Mouse (Mus musculus): ENCODE data around the gene Ak5. TPM values are rescaled to one million over a fixed set of nuclear protein-coding genes. Genes with fewer than 3 reads are reported as not detected.

Gene Ak5
- polyA plus RNA-seq, 1 experiment from 2014 or later, result 0.09 TPM

- WGBS (ENCODE audit: insufficient replicate concordance), result 68% methylated on average over 4 of the region's 4 CpGs
- H3K9ac ChIP-seq (ENCODE audit: low read depth, low read length), result no peak overlapping the region
Measured at GRCm38 (mm10) chr3:152488964-152489363, 179.2 kb downstream of the Ak5 start.

GRCm38 (mm10) chr3:152484206-152484605, 184.0 kb downstream of the Ak5 start:
- H3K27me3 ChIP-seq (ENCODE audit: control insufficient read depth, insufficient read depth, low read depth, low read length), result no peaks in the 10 kb centered on the region
- H3K9ac ChIP-seq (ENCODE audit: low read depth, low read length), result no peak overlapping the region
- WGBS (ENCODE audit: insufficient replicate concordance), result 73% methylated on average over 6 of the region's 6 CpGs
- no peaks in the 10 kb centered on the region for H3K9me3 ChIP-seq (replicated peaks; ENCODE audit: control insufficient read depth, low read length)
- H3K27ac ChIP-seq (ENCODE audit: low read length), result no peak overlapping the region
- no peak overlapping the region for H3K4me2 ChIP-seq (ENCODE audit: low read depth, low read length)
- H3K4me3 ChIP-seq (ENCODE audit: low read depth, low read length), result no peak overlapping the region
- H3K36me3 ChIP-seq (ENCODE audit: control insufficient read depth, insufficient read depth), result no peaks in the 10 kb centered on the region
- peaks cover 2% of the 10 kb centered on the region for H3K4me1 ChIP-seq (ENCODE audit: control insufficient read depth, low read depth, low read length)
- ATAC-seq (ENCODE audit: low read depth), result no peak

More at GRCm38 (mm10) chr3:152488964-152489363, 179.2 kb downstream of the Ak5 start:
- Histone ChIP-seq H3K4me3 (ENCODE audit: low read depth, low read length) (no peak overlapping the region), H3K9me3 (replicated peaks; ENCODE audit: control insufficient read depth, low read length) (no peaks in the 10 kb centered on the region), H3K4me2 (ENCODE audit: low read depth, low read length) (no peak overlapping the region), H3K4me1 (ENCODE audit: control insufficient read depth, low read depth, low read length) (no peaks in the 10 kb centered on the region), H3K36me3 (ENCODE audit: control insufficient read depth, insufficient read depth) (no peaks in the 10 kb centered on the region), H3K27me3 (ENCODE audit: control insufficient read depth, insufficient read depth, low read depth, low read length) (no peaks in the 10 kb centered on the region), H3K27ac (ENCODE audit: low read length) (no peak overlapping the region)
- ATAC-seq (ENCODE audit: low read depth), result no peak

- 42% methylated on average over 7 of the region's 7 CpGs for WGBS (ENCODE audit: insufficient replicate concordance)
- Histone ChIP-seq H3K27ac (ENCODE audit: low read length) (no peak overlapping the region), H3K4me2 (ENCODE audit: low read depth, low read length) (no peak overlapping the region), H3K4me3 (ENCODE audit: low read depth, low read length) (no peak overlapping the region), H3K9ac (ENCODE audit: low read depth, low read length) (no peak overlapping the region), H3K4me1 (ENCODE audit: control insufficient read depth, low read depth, low read length) (peaks cover 4% of the 10 kb centered on the region), H3K27me3 (ENCODE audit: control insufficient read depth, insufficient read depth, low read depth, low read length) (no peaks in the 10 kb centered on the region), H3K9me3 (replicated peaks; ENCODE audit: control insufficient read depth, low read length) (no peaks in the 10 kb centered on the region), H3K36me3 (ENCODE audit: control insufficient read depth, insufficient read depth) (no peaks in the 10 kb centered on the region)
- no peak for ATAC-seq (ENCODE audit: low read depth)
Measured at GRCm38 (mm10) chr3:152483800-152484199, 184.4 kb downstream of the Ak5 start.

GRCm38 (mm10) chr3:152482182-152482581, 186.0 kb downstream of the Ak5 start:
- Histone ChIP-seq H3K36me3 (ENCODE audit: control insufficient read depth, insufficient read depth) (no peaks in the 10 kb centered on the region), H3K4me3 (ENCODE audit: low read depth, low read length) (no peak overlapping the region), H3K4me1 (ENCODE audit: control insufficient read depth, low read depth, low read length) (peaks cover 16% of the 10 kb centered on the region), H3K9ac (ENCODE audit: low read depth, low read length) (no peak overlapping the region), H3K4me2 (ENCODE audit: low read depth, low read length) (no peak overlapping the region), H3K9me3 (replicated peaks; ENCODE audit: control insufficient read depth, low read length) (no peaks in the 10 kb centered on the region), H3K27ac (ENCODE audit: low read length) (no peak overlapping the region), H3K27me3 (ENCODE audit: control insufficient read depth, insufficient read depth, low read depth, low read length) (no peaks in the 10 kb centered on the region)
- WGBS (ENCODE audit: insufficient replicate concordance), result 69% methylated on average over 8 of the region's 8 CpGs
- no peak for ATAC-seq (ENCODE audit: low read depth)

- Histone ChIP-seq H3K4me3 (ENCODE audit: low read depth, low read length) (no peak overlapping the region), H3K9me3 (replicated peaks; ENCODE audit: control insufficient read depth, low read length) (no peaks in the 10 kb centered on the region), H3K9ac (ENCODE audit: low read depth, low read length) (no peak overlapping the region), H3K4me1 (ENCODE audit: control insufficient read depth, low read depth, low read length) (peaks cover 16% of the 10 kb centered on the region), H3K36me3 (ENCODE audit: control insufficient read depth, insufficient read depth) (no peaks in the 10 kb centered on the region), H3K4me2 (ENCODE audit: low read depth, low read length) (no peak overlapping the region), H3K27ac (ENCODE audit: low read length) (no peak overlapping the region), H3K27me3 (ENCODE audit: control insufficient read depth, insufficient read depth, low read depth, low read length) (no peaks in the 10 kb centered on the region)
- ATAC-seq (ENCODE audit: low read depth), result no peak
- 74% methylated on average over 6 of the region's 6 CpGs for WGBS (ENCODE audit: insufficient replicate concordance)
Measured at GRCm38 (mm10) chr3:152480336-152480735, 187.8 kb downstream of the Ak5 start.

GRCm38 (mm10) chr3:152478599-152479435, 189.3 kb downstream of the Ak5 start:
- ATAC-seq (ENCODE audit: low read depth), result peak; percentile 76
- H3K4me2 ChIP-seq (ENCODE audit: low read depth, low read length), result peak overlapping the region; percentile 95
- H3K36me3 ChIP-seq (ENCODE audit: control insufficient read depth, insufficient read depth), result no peaks in the 10 kb centered on the region
- no peaks in the 10 kb centered on the region for H3K27me3 ChIP-seq (ENCODE audit: control insufficient read depth, insufficient read depth, low read depth, low read length)
- peak overlapping the region; percentile 37; the same call in 1 of the 2 replicates for H3K27ac ChIP-seq (ENCODE audit: low read length)
- peak overlapping the region; percentile 62 for H3K4me3 ChIP-seq (ENCODE audit: low read depth, low read length)
- 1% methylated on average over 14 of the region's 16 CpGs for WGBS (ENCODE audit: insufficient replicate concordance)
- no peaks in the 10 kb centered on the region for H3K9me3 ChIP-seq (replicated peaks; ENCODE audit: control insufficient read depth, low read length)
- H3K4me1 ChIP-seq (ENCODE audit: control insufficient read depth, low read depth, low read length), result peaks cover 16% of the 10 kb centered on the region
- H3K9ac ChIP-seq (ENCODE audit: low read depth, low read length), result peak overlapping the region; percentile 60

GRCm38 (mm10) chr3:152477796-152478527, 190.2 kb downstream of the Ak5 start:
- 1% methylated on average over 23 of the region's 23 CpGs for WGBS (ENCODE audit: insufficient replicate concordance)

GRCm38 (mm10) chr3:152475894-152476293, 192.3 kb downstream of the Ak5 start:
- H3K4me2 ChIP-seq (ENCODE audit: low read depth, low read length), result no peak overlapping the region
- no peak overlapping the region for H3K27ac ChIP-seq (ENCODE audit: low read length)
- ATAC-seq (ENCODE audit: low read depth), result no peak
- WGBS (ENCODE audit: insufficient replicate concordance), result 80% methylated on average over 3 of the region's 3 CpGs
- H3K27me3 ChIP-seq (ENCODE audit: control insufficient read depth, insufficient read depth, low read depth, low read length), result no peaks in the 10 kb centered on the region
- H3K9me3 ChIP-seq (replicated peaks; ENCODE audit: control insufficient read depth, low read length), result no peaks in the 10 kb centered on the region
- no peak overlapping the region for H3K4me3 ChIP-seq (ENCODE audit: low read depth, low read length)
- no peaks in the 10 kb centered on the region for H3K36me3 ChIP-seq (ENCODE audit: control insufficient read depth, insufficient read depth)
- no peak overlapping the region for H3K9ac ChIP-seq (ENCODE audit: low read depth, low read length)
- peaks cover 16% of the 10 kb centered on the region for H3K4me1 ChIP-seq (ENCODE audit: control insufficient read depth, low read depth, low read length)

More at GRCm38 (mm10) chr3:152477796-152478527, 190.2 kb downstream of the Ak5 start:
- H3K27me3 ChIP-seq (ENCODE audit: control insufficient read depth, insufficient read depth, low read depth, low read length), result no peaks in the 10 kb centered on the region
- peaks cover 16% of the 10 kb centered on the region for H3K4me1 ChIP-seq (ENCODE audit: control insufficient read depth, low read depth, low read length)
- H3K9ac ChIP-seq (ENCODE audit: low read depth, low read length), result peak overlapping the region; percentile 60
- no peaks in the 10 kb centered on the region for H3K36me3 ChIP-seq (ENCODE audit: control insufficient read depth, insufficient read depth)
- peak overlapping the region; percentile 57 for H3K27ac ChIP-seq (ENCODE audit: low read length)
- peak overlapping the region; percentile 62 for H3K4me3 ChIP-seq (ENCODE audit: low read depth, low read length)
- peak; percentile 67 for ATAC-seq (ENCODE audit: low read depth)
- H3K9me3 ChIP-seq (replicated peaks; ENCODE audit: control insufficient read depth, low read length), result no peaks in the 10 kb centered on the region
- H3K4me2 ChIP-seq (ENCODE audit: low read depth, low read length), result peak overlapping the region; percentile 95

GRCm38 (mm10) chr3:152475278-152475669, 192.9 kb downstream of the Ak5 start:
- Histone ChIP-seq H3K4me3 (ENCODE audit: low read depth, low read length) (no peak overlapping the region), H3K36me3 (ENCODE audit: control insufficient read depth, insufficient read depth) (no peaks in the 10 kb centered on the region), H3K27me3 (ENCODE audit: control insufficient read depth, insufficient read depth, low read depth, low read length) (no peaks in the 10 kb centered on the region), H3K9ac (ENCODE audit: low read depth, low read length) (no peak overlapping the region), H3K27ac (ENCODE audit: low read length) (no peak overlapping the region), H3K9me3 (replicated peaks; ENCODE audit: control insufficient read depth, low read length) (no peaks in the 10 kb centered on the region), H3K4me1 (ENCODE audit: control insufficient read depth, low read depth, low read length) (peaks cover 16% of the 10 kb centered on the region), H3K4me2 (ENCODE audit: low read depth, low read length) (no peak overlapping the region)
- 79% methylated on average over 1 of the region's 1 CpGs for WGBS (ENCODE audit: insufficient replicate concordance)
- ATAC-seq (ENCODE audit: low read depth), result no peak

All from liver, embryonic 16.5 days (tissue).